Mouse (Mus musculus): ENCODE data around the gene Gm20388. TPM values are rescaled to one million over a fixed set of nuclear protein-coding genes. Genes with fewer than 3 reads are reported as not detected.
"Not testable (repeated sequence)": the region's sequence is repeated elsewhere in the genome, so short reads cannot be mapped to it uniquely, and the experiment has no call there.

Gm20388 gene
- polyA plus RNA-seq, 1 experiment from 2014 or later, result not detected

GRCm38 (mm10) chr8:120675718-120676117 is 765.1 kb downstream of the Gm20388 start:
- 74% methylated on average over 8 of the region's 8 CpGs for WGBS

GRCm38 (mm10) chr8:120678447-120678846 is 767.8 kb downstream of the Gm20388 start:
- Histone ChIP-seq H3K9me3 (ENCODE audit: control insufficient read depth, low read length) (no peaks in the 10 kb centered on the region), H3K36me3 (ENCODE audit: control insufficient read depth, insufficient read depth, low read length) (0 out of 2 replicates have a peak, but pooled peaks cover 1% of the 10 kb centered on the region), H3K4me2 (replicated peaks; ENCODE audit: low read depth) (no peak overlapping the region), H3K4me3 (ENCODE audit: low read depth, low read length) (no peak overlapping the region), H3K27ac (replicated peaks) (no peak overlapping the region), H3K9ac (ENCODE audit: low read length) (no peak overlapping the region), H3K4me1 (replicated peaks; ENCODE audit: control insufficient read depth, insufficient read depth) (no peaks in the 10 kb centered on the region; the same call in 1 of the 2 replicates), H3K27me3 (ENCODE audit: control insufficient read depth, insufficient read depth, low read length) (no peaks in the 10 kb centered on the region)
- WGBS, result 13% methylated on average over 10 of the region's 10 CpGs
- no peak for TF ChIP-seq EP300 (optimal IDR thresholded peaks at IDR 0.05)
- TF ChIP-seq CTCF (IDR thresholded peaks at IDR 0.05; ENCODE audit: low read depth), result peak; percentile 98
- DNase-seq (ENCODE audit: low spot score) (peak; percentile 84), ATAC-seq (ENCODE audit: low FRiP score, low TSS enrichment) (peak; percentile 50)

More at GRCm38 (mm10) chr8:120675718-120676117, 765.1 kb downstream of the Gm20388 start:
- Histone ChIP-seq H3K9ac (ENCODE audit: low read length) (no peak overlapping the region), H3K4me3 (ENCODE audit: low read depth, low read length) (no peak overlapping the region), H3K4me2 (replicated peaks; ENCODE audit: low read depth) (no peak overlapping the region), H3K9me3 (ENCODE audit: control insufficient read depth, low read length) (no peaks in the 10 kb centered on the region), H3K27me3 (ENCODE audit: control insufficient read depth, insufficient read depth, low read length) (no peaks in the 10 kb centered on the region), H3K36me3 (ENCODE audit: control insufficient read depth, insufficient read depth, low read length) (peaks cover 8% of the 10 kb centered on the region), H3K4me1 (replicated peaks; ENCODE audit: control insufficient read depth, insufficient read depth) (no peaks in the 10 kb centered on the region; the same call in 1 of the 2 replicates), H3K27ac (replicated peaks) (no peak overlapping the region)
- ATAC-seq (ENCODE audit: low FRiP score, low TSS enrichment) (no peak), DNase-seq (ENCODE audit: low spot score) (no peak)
- TF ChIP-seq EP300 (optimal IDR thresholded peaks at IDR 0.05) (no peak), CTCF (IDR thresholded peaks at IDR 0.05; ENCODE audit: low read depth) (peak; percentile 45)

- ATAC-seq (ENCODE audit: low FRiP score, low TSS enrichment), result peak; percentile 44; the same call in 1 of the 2 replicates
- 38% methylated on average over 11 of the region's 11 CpGs for WGBS
- H3K4me2 ChIP-seq (replicated peaks; ENCODE audit: low read depth), result no peak overlapping the region
Measured at GRCm38 (mm10) chr8:120679629-120680387, 769.2 kb downstream of the Gm20388 start.

GRCm38 (mm10) chr8:120680405-120680804 is 769.8 kb downstream of the Gm20388 start:
- DNase-seq (ENCODE audit: low spot score), result peak; percentile 70
- not testable (repeated sequence) for H3K4me3 ChIP-seq (ENCODE audit: low read depth, low read length); H3K36me3 ChIP-seq (ENCODE audit: control insufficient read depth, insufficient read depth, low read length); H3K27ac ChIP-seq (replicated peaks); H3K9ac ChIP-seq (ENCODE audit: low read length); H3K27me3 ChIP-seq (ENCODE audit: control insufficient read depth, insufficient read depth, low read length); H3K9me3 ChIP-seq (ENCODE audit: control insufficient read depth, low read length); ATAC-seq (ENCODE audit: low FRiP score, low TSS enrichment); H3K4me1 ChIP-seq (replicated peaks; ENCODE audit: control insufficient read depth, insufficient read depth); H3K4me2 ChIP-seq (replicated peaks; ENCODE audit: low read depth)
- peak; percentile 81 for TF ChIP-seq CTCF (IDR thresholded peaks at IDR 0.05; ENCODE audit: low read depth)
- 47% methylated on average over 7 of the region's 7 CpGs for WGBS

More at GRCm38 (mm10) chr8:120679629-120680387, 769.2 kb downstream of the Gm20388 start:
- Histone ChIP-seq H3K27ac (replicated peaks) (no peak overlapping the region), H3K9me3 (ENCODE audit: control insufficient read depth, low read length) (no peaks in the 10 kb centered on the region), H3K4me3 (ENCODE audit: low read depth, low read length) (no peak overlapping the region), H3K9ac (ENCODE audit: low read length) (no peak overlapping the region), H3K36me3 (ENCODE audit: control insufficient read depth, insufficient read depth, low read length) (no peaks in the 10 kb centered on the region), H3K4me1 (replicated peaks; ENCODE audit: control insufficient read depth, insufficient read depth) (peaks cover 3% of the 10 kb centered on the region), H3K27me3 (ENCODE audit: control insufficient read depth, insufficient read depth, low read length) (no peaks in the 10 kb centered on the region)
- no peak for TF ChIP-seq EP300 (optimal IDR thresholded peaks at IDR 0.05)
- no peak for TF ChIP-seq CTCF (IDR thresholded peaks at IDR 0.05; ENCODE audit: low read depth)
- no peak for DNase-seq (ENCODE audit: low spot score)

- WGBS, result 80% methylated on average over 10 of the region's 10 CpGs
- TF ChIP-seq CTCF (IDR thresholded peaks at IDR 0.05; ENCODE audit: low read depth) (no peak), EP300 (optimal IDR thresholded peaks at IDR 0.05) (no peak)
- no peak overlapping the region for H3K9ac ChIP-seq (ENCODE audit: low read length)
Measured at GRCm38 (mm10) chr8:120681113-120681512, 770.5 kb downstream of the Gm20388 start.

GRCm38 (mm10) chr8:120683602-120684001 is 773.0 kb downstream of the Gm20388 start:
- Histone ChIP-seq H3K9ac (ENCODE audit: low read length) (no peak overlapping the region), H3K4me1 (replicated peaks; ENCODE audit: control insufficient read depth, insufficient read depth) (peaks cover 9% of the 10 kb centered on the region), H3K4me2 (replicated peaks; ENCODE audit: low read depth) (no peak overlapping the region), H3K36me3 (ENCODE audit: control insufficient read depth, insufficient read depth, low read length) (no peaks in the 10 kb centered on the region), H3K9me3 (ENCODE audit: control insufficient read depth, low read length) (no peaks in the 10 kb centered on the region), H3K27ac (replicated peaks) (no peak overlapping the region), H3K4me3 (ENCODE audit: low read depth, low read length) (no peak overlapping the region), H3K27me3 (ENCODE audit: control insufficient read depth, insufficient read depth, low read length) (no peaks in the 10 kb centered on the region)
- TF ChIP-seq CTCF (IDR thresholded peaks at IDR 0.05; ENCODE audit: low read depth), result peak; percentile 88
- no peak for TF ChIP-seq EP300 (optimal IDR thresholded peaks at IDR 0.05)
- DNase-seq (ENCODE audit: low spot score) (peak; percentile 89), ATAC-seq (ENCODE audit: low FRiP score, low TSS enrichment) (peak; percentile 66; the same call in 1 of the 2 replicates)
- WGBS, result 18% methylated on average over 10 of the region's 10 CpGs

More at GRCm38 (mm10) chr8:120681113-120681512, 770.5 kb downstream of the Gm20388 start:
- ATAC-seq (ENCODE audit: low FRiP score, low TSS enrichment) (no peak), DNase-seq (ENCODE audit: low spot score) (no peak)
- no peaks in the 10 kb centered on the region for H3K27me3 ChIP-seq (ENCODE audit: control insufficient read depth, insufficient read depth, low read length)
- no peaks in the 10 kb centered on the region for H3K36me3 ChIP-seq (ENCODE audit: control insufficient read depth, insufficient read depth, low read length)
- no peak overlapping the region for H3K4me2 ChIP-seq (replicated peaks; ENCODE audit: low read depth)
- H3K9me3 ChIP-seq (ENCODE audit: control insufficient read depth, low read length), result no peaks in the 10 kb centered on the region
- no peak overlapping the region for H3K27ac ChIP-seq (replicated peaks)
- H3K4me1 ChIP-seq (replicated peaks; ENCODE audit: control insufficient read depth, insufficient read depth), result peaks cover 9% of the 10 kb centered on the region
- no peak overlapping the region for H3K4me3 ChIP-seq (ENCODE audit: low read depth, low read length)
